Mouse (Mus musculus) lung, postnatal 0 days (tissue): ENCODE data around the gene AU040320. TPM values are rescaled to one million over a fixed set of nuclear protein-coding genes. Genes with fewer than 3 reads are reported as not detected.

Experiments used
- ATAC-seq: fragments of 200-750 bp; cut with Nextera tagmentation; 2 replicates; pipeline ENCODE4 v1.8.0; 2017; ENCODE audit warnings: moderate library complexity
- DNase-seq: peaks from one replicate; pipeline ENCODE4 v3.0.0-alpha.2; 2016; ENCODE audit warnings: low spot score
- H3K27ac ChIP-seq: fragments of 300-500 bp; sonication (generic); 2 replicates; pipeline ENCODE4 v1.5.1; 2014; ENCODE audit warnings: antibody characterized with exemption, mild to moderate bottlenecking, low read length, mixed read lengths
- H3K27me3 ChIP-seq: fragments of 300-500 bp; sonication (generic); replicated peaks from 2 replicates; pipeline ENCODE4 v1.6.1; 2014; ENCODE audit warnings: low read length, mixed read lengths; ENCODE audit not compliant: insufficient read depth
- H3K36me3 ChIP-seq: fragments of 300-500 bp; sonication (generic); 2 replicates; pipeline ENCODE4 v1.6.1; 2014; ENCODE audit warnings: low read length, mixed read lengths; ENCODE audit not compliant: insufficient read depth
- H3K4me1 ChIP-seq: fragments of 300-500 bp; sonication (generic); 2 replicates; pipeline ENCODE4 v1.6.1; 2014; ENCODE audit warnings: antibody characterized with exemption, low read depth, low read length, mixed read lengths; ENCODE audit not compliant: insufficient read depth
- H3K4me2 ChIP-seq: fragments of 300-500 bp; sonication (generic); replicated peaks from 2 replicates; pipeline ENCODE4 v1.6.1; 2014; ENCODE audit warnings: low read depth, mild to moderate bottlenecking, low read length, moderate library complexity, mixed read lengths
- H3K4me3 ChIP-seq: fragments of 300-500 bp; sonication (generic); 2 replicates; pipeline ENCODE4 v1.5.1; 2014; ENCODE audit warnings: low read depth, low read length
- H3K9ac ChIP-seq: fragments of 300-500 bp; sonication (generic); replicated peaks from 2 replicates; pipeline ENCODE4 v1.6.1; 2014; ENCODE audit warnings: low read depth, mild to moderate bottlenecking
- H3K9me3 ChIP-seq: fragments of 300-500 bp; sonication (generic); 2 replicates; pipeline ENCODE4 v1.6.1; 2016; ENCODE audit warnings: low read length, mixed read lengths
- CTCF ChIP-seq: IDR thresholded peaks from 2 replicates; pipeline ENCODE4 v1.5.1; 2016; ENCODE audit warnings: antibody characterized with exemption, mild to moderate bottlenecking
- EP300 ChIP-seq: IDR thresholded peaks from 2 replicates; pipeline ENCODE4 v1.6.1; 2016; ENCODE audit warnings: antibody characterized with exemption, mild to moderate bottlenecking, control low read depth
- WGBS: fragments of 180-500 bp; shearing (Covaris S2); extraction: QIAGEN DNeasy Blood & Tissue Kit; methylation state at CpG from one replicate; pipeline ENCODE4 v1.1.7; 2014; 5-methylcytosine and 5-hydroxymethylcytosine counted together
- polyA plus RNA-seq: library from polyadenylated mRNA; unstranded; fragments of >200 nt; fragmentation: Nextera tagmentation; extraction: Ambion mirVana; gene quantifications from 2 replicates; pipeline ENCODE4 v1.2.1, GENCODE M21; 2015

Gene AU040320
- 20.8 and 22.2 TPM in 2 replicates for polyA plus RNA-seq

- peak within 1 kb of the TSS; percentile 76 for H3K9ac ChIP-seq
- WGBS: 2% methylated on average over 58 of the region's 71 CpGs
- ATAC-seq (peak; percentile 99), DNase-seq (peak; percentile 98)
- H3K36me3 ChIP-seq: peaks cover 6% of the 10 kb centered on the region; the same call in 1 of the 2 replicates
- peak within 1 kb of the TSS; percentile 86 for H3K4me3 ChIP-seq
- H3K27me3 ChIP-seq: no peaks in the 10 kb centered on the region
- no peaks in the 10 kb centered on the region for H3K9me3 ChIP-seq
- peak within 1 kb of the TSS; percentile 96 for H3K4me2 ChIP-seq
- peak; percentile 78 for TF ChIP-seq EP300
- no peak for TF ChIP-seq CTCF
- H3K4me1 ChIP-seq: peaks cover 18% of the 10 kb centered on the region; the same call in 1 of the 2 replicates
- H3K27ac ChIP-seq: peak within 1 kb of the TSS; percentile 96
Observed at GRCm38 (mm10) chr4:126753268-126754230, at the start of gene AU040320, which contains the start of gene Ncdn. TSS of gene AU040320 (plus strand) at chr4:126753544. TSS of gene Ncdn (minus strand) at chr4:126753438.

DNA sequence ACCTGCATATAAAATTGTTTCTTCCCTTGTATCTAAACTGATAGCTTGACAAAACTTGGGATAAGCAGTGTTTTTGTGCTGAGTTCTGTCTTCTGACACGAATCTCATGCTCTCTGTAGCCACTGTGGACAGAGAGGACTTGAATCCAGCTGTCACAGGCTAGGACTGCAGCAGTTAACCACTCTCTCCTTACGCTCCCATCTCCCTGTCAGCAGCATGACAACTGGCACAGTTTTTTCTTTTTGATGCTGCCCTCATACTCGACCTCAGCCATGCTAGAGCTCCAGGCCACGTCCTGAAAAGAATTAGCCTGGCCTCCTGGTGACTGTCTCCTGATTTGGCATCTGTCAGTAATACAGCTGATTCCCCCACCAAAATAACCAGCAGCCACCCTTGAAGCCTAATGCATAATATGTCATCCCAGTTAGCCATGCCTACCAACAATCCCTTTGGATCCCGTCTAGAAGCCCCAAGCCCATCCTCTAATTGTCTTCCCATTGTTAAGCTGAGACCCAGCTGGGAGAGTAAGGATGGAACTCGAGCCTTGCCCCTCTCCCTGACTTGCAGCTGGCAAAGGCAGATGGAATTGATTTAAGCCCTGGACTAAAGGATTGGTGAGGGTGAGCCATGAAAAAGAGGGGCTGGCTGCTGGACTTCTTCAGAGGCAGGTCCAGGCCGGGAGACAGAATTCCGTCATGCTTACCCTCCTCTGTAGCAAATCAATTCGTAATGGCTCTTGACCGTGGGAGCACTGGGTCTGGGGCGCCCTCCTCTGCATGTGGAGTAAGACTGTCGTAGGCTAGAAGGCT is 46.5 kb upstream of the AU040320 start:
- Histone ChIP-seq H3K27me3 (no peaks in the 10 kb centered on the region), H3K4me3 (no peak overlapping the region), H3K9me3 (no peaks in the 10 kb centered on the region), H3K4me1 (no peaks in the 10 kb centered on the region), H3K4me2 (no peak overlapping the region), H3K27ac (no peak overlapping the region), H3K9ac (no peak overlapping the region), H3K36me3 (peaks cover 42% of the 10 kb centered on the region)
- DNase-seq: no peak
- 84% methylated on average over 12 of the region's 12 CpGs for WGBS
- no peak for ATAC-seq
- TF ChIP-seq EP300 (no peak), CTCF (no peak)

DNA sequence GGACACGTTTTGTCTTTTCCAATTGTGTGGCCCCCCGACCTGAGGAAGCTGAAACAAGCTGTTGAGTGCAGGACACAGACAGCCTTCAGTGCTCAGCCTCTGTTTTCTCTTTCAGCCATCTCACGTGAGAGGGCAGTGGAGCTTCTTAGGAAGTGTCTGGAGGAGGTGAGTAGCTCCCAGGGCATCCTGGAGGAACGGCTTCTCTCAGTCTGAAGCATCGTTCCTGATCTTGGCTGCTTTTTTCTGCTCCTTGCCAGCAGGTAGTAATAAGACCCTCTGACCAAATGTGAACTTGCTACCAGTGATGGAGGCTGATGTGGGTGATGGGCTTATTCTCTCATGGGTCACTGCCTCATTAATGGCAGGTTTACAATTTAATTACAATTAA is 45.9 kb upstream of the AU040320 start:
- Histone ChIP-seq H3K4me2 (no peak overlapping the region), H3K4me1 (no peaks in the 10 kb centered on the region), H3K36me3 (peaks cover 38% of the 10 kb centered on the region), H3K4me3 (no peak overlapping the region), H3K9me3 (no peaks in the 10 kb centered on the region), H3K27ac (no peak overlapping the region), H3K9ac (no peak overlapping the region), H3K27me3 (no peaks in the 10 kb centered on the region)
- ATAC-seq (no peak), DNase-seq (no peak)
- TF ChIP-seq CTCF (no peak), EP300 (no peak)
- WGBS: 86% methylated on average over 5 of the region's 5 CpGs

DNA sequence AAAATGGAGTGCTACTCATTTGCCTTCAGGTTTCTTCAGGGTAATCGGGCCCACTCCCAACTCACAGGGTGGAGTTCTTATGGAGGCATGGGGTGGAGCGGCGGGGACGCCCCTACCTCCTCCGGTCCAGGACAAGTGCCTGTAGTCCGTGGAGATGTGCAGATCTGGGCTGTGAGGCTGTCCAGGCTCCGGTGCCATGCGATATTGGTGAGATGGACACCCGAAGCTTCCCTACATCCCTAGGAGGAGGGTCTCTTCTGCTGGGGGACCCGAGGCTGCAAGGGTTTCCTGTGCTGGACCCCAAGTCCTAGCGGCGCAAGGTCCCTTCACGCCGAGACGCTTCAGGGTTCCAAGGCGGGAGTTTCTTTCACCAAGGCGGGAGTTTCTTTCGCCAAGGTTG is 21.2 kb upstream of the AU040320 start:
- no peak overlapping the region; the same call in 1 of the 2 replicates for H3K4me2 ChIP-seq
- H3K36me3 ChIP-seq: no peaks in the 10 kb centered on the region
- H3K9me3 ChIP-seq: no peaks in the 10 kb centered on the region
- no peak overlapping the region for H3K4me3 ChIP-seq
- H3K27me3 ChIP-seq: peaks cover 67% of the 10 kb centered on the region
- no peak overlapping the region for H3K9ac ChIP-seq
- WGBS: 2% methylated on average over 18 of the region's 18 CpGs
- no peak overlapping the region for H3K27ac ChIP-seq
- H3K4me1 ChIP-seq: peaks cover 5% of the 10 kb centered on the region; the same call in 1 of the 2 replicates
- TF ChIP-seq EP300 (no peak), CTCF (no peak)
- ATAC-seq (no peak), DNase-seq (no peak)

DNA sequence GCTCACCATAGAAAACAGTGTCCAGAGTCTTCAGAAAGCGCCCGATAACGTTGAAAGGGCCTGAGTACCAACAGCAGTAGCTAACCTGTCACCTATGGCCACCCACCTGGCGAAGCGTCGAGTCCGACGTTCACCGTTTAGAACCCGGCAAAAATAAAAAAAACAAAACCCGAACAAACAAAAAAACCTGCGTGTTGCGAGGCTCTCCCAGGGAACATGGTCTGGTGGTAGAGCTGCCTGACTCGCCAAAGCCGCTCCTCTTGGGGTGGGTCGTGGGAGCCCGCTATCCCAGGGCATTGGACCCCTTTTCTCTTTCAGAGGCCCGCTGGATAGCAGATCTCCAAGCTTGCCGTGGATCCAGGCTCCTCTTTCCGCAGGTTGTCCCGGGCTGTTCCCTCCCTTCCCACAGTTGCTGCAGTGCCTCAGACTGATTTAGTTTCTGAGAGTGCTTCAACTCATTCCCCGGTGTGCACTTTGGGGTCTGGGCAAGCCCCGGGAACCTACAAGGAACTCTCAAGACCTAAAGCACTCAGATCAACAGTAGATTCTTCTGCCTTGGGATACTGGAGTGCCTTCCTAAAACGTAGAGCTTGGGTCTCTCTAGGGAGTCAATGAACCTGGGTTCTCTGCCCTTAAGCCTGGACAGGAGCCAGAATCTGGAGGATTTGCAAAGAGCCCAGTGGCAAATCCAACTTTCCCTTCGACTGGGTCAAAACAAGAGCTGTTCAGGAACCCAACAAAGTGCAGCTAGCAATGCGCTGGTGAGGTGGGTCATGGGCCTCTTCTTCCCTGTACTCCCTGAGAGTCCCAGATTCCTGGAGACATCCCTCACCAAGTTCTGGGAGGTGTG is 20.6 kb upstream of the AU040320 start:
- Histone ChIP-seq H3K4me3 (no peak overlapping the region), H3K9ac (no peak overlapping the region), H3K27me3 (peaks cover 69% of the 10 kb centered on the region)

More for the DNA sequence above, 20.6 kb upstream of the AU040320 start:
- no peak overlapping the region for H3K27ac ChIP-seq
- DNase-seq (no peak), ATAC-seq (no peak)
- H3K9me3 ChIP-seq: no peaks in the 10 kb centered on the region
- H3K4me1 ChIP-seq: peaks cover 5% of the 10 kb centered on the region; the same call in 1 of the 2 replicates
- no peak overlapping the region; the same call in 1 of the 2 replicates for H3K4me2 ChIP-seq
- TF ChIP-seq CTCF (no peak), EP300 (no peak)
- no peaks in the 10 kb centered on the region for H3K36me3 ChIP-seq
- WGBS: 5% methylated on average over 26 of the region's 26 CpGs
